Mouse (Mus musculus) olfactory bulb, adult 2 months (tissue): ENCODE measurements around the gene Crip2.

Experiments used
- CTCF ChIP-seq: fragments of 200-500 bp; IDR thresholded peaks from 2 replicates; pipeline ENCODE4 v1.5.1; 2012; ENCODE audit warnings: low read depth, mild to moderate bottlenecking, low read length, moderate library complexity; ENCODE audit not compliant: insufficient read depth
- POLR2A ChIP-seq: fragments of 200-500 bp; IDR thresholded peaks from 2 replicates; pipeline ENCODE4 v1.6.1; 2012; ENCODE audit warnings: mild to moderate bottlenecking, low read depth, low read length, moderate library complexity; ENCODE audit not compliant: insufficient read depth

DNA sequence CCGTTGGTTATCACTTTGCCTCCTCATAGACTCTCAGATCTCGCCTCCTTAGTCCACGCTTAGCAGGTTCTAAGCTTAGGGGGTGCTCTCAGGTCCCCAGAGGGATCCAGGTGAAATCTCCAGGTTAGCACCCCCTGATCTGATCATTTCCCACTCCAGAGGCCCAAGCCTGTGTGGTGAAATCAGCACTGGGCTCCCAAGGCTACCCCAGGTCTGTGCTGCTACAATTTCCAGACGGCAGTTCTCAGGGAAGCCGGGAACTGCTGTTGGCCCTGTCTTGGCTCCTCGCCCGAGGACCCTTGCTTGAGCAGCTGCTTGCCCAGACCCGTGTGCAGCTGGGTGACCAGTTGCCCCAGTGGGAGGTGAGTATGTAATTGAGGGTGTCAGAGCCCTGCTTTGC, 17.0 kb downstream of the Crip2 start:
- TF ChIP-seq CTCF, result no peak
- no peak for TF ChIP-seq POLR2A
